Mouse (Mus musculus) left cerebral cortex, postnatal 25 days (tissue): ENCODE measurements around the gene Sel1l3. TPM values are rescaled to one million over a fixed set of nuclear protein-coding genes. Genes with fewer than 3 reads are reported as not detected.

ENCODE experiments used
- DNase-seq, 2 experiments: peaks; one replicate each; pipeline ENCODE4 v3.0.0; 2022; ENCODE audit warnings: low spot score in 2 of 2, mixed read lengths in 1 of 2
- intact Hi-C: fragments of 180-260 bp; cut with DNase I; formaldehyde crosslinking; loops from one replicate; pipeline ENCODE4 v1.15.1; 2025
- total RNA-seq, 2 experiments: library from RNA; stranded (reverse); gene quantifications; 2 replicates each; pipeline ENCODE4 v1.2.3; 2021

Gene Sel1l3
- total RNA-seq, 2 experiments from 2014 or later = 67.3 to 70.4 TPM

DNA sequence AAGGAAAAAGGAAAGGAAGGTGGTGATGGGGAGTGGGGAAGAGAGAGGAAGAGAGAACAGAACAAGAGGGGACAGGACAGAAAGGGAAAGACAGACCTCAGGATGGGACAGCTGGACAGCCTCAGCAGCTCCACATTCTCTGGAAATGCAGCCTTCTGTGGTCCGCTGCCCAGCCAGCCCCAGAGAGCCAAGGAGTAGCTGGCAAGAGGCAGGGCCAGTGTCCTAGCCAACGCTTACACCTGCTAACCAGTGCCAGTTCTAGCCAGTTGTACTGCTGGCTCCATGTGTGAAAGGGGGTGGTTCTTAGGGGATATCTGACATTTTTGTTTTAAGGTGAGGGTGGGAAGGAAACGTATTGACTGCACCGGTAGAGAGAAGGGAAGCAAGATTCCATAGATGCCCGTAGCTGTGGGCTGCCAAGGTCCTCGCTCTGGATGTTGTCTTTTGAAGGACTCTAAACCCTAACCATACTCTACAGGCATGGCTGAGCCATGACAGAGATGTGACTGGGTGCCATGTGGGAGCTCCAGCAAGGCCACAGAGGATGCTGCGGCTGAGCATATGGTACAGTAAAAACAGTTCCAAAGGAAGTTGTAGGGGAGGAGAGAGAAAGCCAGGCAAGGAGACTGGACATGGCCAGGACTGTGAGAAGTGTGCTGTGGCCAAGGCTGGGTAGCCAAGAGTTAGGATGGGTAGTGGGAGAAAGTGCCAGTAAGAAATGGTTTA, 64.6 kb downstream of the Sel1l3 start:
- no peak for DNase-seq
- intact Hi-C loops = loop anchor here (5.0 kb wide), 1 partner anchor 38 kb away; no protein-coding TSS in a partner anchor

DNA sequence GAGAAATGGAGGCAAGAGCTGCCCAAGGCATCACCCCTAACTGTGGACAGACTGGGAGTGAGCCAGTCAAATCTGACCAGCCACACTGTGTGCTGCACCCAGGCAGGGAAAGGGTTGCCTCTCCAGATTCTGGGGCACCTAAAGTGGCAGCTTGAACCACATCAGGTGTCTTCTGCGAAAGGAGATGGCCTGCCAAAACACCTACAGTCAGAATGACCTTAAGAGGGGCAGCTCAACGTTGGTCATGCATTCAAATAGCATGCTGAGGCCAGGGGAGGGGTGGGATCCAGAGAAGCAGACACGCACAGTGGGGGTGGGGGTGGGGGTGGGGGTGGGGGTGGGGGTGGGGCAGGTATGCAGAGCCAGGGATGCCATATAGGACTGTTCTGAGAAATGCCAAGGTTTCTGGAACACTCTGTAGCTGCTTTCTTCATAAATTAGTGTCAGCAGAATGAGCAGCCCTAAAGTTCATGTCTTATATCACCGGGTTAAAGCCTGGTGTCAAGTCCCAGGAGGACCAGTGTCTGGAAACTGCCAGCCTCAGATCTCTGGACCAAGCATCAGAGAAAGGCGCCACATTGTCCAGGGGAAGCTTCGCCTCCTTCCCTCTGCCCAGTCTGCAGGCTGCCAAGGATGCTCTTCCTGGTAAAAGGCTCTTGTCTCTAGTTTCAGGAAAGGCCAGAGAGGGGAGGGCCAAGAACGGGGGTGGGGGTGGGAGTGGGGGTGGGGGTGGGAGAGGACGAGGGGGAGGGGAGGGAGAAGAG, 65.4 kb downstream of the Sel1l3 start:
- no peak for DNase-seq
- intact Hi-C loops = loop anchor here (5.0 kb wide), 1 partner anchor 39 kb away; no protein-coding TSS in a partner anchor

DNA sequence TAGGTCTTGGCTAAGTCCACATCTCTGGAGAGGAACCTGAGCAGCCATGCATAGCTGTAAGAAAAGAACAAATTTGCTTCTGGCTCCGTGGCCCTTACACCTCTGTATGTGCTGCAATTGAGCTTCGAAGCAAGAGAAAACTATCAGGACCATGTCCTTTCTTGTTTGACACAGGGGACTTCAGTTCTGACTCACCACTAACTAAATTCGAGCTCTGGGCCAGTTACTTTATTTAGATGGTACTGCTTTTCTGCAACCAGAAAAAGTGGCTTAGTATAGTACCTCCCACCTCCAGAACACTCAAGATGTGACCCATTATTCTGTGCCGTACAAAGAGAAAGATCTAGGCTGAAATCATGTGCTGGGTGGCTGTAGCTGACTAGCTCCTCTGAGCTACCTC, 66.3 kb downstream of the Sel1l3 start:
- peak in 1 of 2 experiments; percentile 89 for DNase-seq
- intact Hi-C loops = loop anchor here (5.0 kb wide), 1 partner anchor 40 kb away; no protein-coding TSS in a partner anchor

GRCm38 (mm10) chr5:53146684-53147061, 67.1 kb downstream of the Sel1l3 start:
- intact Hi-C loops = loop anchor here (5.0 kb wide), 1 partner anchor 41 kb away; no protein-coding TSS in a partner anchor
- no peak for DNase-seq

GRCm38 (mm10) chr5:53146049-53146683, 67.6 kb downstream of the Sel1l3 start:
- intact Hi-C loops = loop anchor here (5.0 kb wide), 1 partner anchor 41 kb away; no protein-coding TSS in a partner anchor
- no peak for DNase-seq

DNA sequence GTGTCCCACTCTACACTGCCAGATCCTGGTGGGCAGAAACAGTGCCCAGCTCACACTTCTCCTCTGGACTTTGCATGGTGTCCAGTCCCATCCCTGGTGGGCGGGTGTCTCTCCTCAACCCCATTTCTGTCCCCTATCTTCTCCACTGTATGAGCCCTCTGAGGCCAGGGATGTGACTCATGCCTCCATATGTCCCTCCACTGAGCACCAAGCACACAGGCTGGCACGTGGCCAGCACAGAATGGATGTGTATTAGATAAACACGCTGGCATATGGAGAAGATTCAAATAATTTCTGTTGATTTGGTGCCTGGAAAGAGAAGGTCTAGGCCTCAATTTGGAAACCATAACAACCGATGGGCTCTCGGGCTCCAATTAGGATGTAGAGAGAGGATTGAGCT, 71.1 kb downstream of the Sel1l3 start:
- peak; percentile 67 for DNase-seq
- intact Hi-C loops = loop anchor here (2.0 kb wide), 1 partner anchor 24 kb away; no protein-coding TSS in a partner anchor

DNA sequence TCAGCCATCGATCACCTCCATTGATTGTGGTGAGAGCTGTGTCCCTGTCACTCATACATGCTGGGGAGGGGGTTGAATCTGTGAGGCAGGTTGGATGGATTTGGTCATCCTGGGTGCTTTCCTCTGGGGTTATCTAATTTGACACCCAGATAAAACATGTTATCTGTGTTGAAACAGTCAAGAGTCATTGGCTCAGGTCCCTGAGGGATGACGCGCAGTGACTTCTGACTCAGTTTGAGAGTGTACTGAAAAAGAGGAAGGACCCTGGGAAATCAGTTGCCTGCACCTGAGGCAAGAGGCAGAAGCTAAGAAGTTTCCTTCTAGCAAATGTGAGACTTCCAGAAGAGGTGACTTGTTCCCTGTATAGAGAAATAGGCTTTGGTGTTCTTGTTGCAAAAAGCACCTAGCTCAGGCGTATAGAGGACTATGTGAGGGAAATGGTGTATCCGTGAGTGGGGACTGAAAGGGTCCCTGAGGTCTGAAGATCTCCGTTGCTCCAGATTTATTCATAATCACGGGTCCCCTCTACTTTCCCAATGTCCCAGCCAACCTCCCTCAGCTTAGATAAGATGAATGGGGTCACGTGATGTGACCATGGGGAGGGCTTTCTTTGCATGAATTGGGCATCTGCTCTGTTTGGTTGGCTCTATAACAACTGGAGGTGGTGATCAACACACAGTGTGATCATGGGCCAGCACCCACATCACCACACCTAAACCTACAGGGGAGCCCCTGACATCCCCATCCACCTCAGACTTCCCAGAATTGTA, 73.4 kb downstream of the Sel1l3 start:
- DNase-seq = no peak
- intact Hi-C loops = no loop called here

DNA sequence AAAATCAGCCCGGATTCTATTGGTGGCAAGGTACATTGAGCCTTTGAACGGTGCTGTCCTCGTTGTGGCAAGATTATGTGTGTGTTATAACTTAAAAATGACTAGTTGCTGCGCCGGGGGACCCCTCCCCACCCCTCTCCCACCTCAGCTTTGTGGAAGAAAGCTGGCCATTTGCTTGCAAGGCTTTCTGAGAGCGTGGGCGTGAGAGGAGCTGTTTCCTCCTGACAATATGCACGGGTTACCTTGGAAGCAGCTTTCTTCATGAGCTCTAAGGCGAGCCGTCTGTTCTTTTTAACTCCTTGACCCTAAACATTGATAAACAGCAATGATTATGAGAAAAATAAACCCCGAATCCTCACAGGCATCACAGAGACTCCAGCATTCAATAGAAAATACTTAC, 74.2 kb downstream of the Sel1l3 start:
- DNase-seq = peak in 1 of 2 experiments; percentile 64

GRCm38 (mm10) chr5:53139140-53139539, 74.6 kb downstream of the Sel1l3 start:
- intact Hi-C loops = no loop called here
- DNase-seq = no peak

More for the DNA sequence above, 74.2 kb downstream of the Sel1l3 start:
- intact Hi-C loops = no loop called here

DNA sequence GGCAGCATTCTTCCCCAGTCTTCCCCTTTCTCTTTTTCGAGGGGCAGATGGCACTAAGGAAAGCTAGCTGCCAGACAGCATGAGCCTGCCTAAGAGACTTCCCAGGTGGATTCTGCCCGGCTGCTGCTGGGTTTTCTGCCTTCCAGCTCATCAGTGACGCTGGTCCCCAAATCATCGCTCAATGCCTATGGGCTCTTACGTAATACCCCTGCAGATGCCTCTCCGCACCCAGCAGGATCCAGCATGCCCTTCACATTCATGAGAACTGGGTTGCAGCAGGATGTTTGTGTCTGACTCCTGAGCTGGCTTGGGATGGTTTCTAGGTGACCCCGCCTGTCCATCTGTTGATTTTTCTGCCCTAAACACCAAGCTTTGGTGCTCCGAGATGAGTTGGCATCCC, 75.7 kb downstream of the Sel1l3 start:
- intact Hi-C loops = no loop called here
- peak in 1 of 2 experiments; percentile 73 for DNase-seq

- intact Hi-C loops = loop anchor here (2.0 kb wide), 1 partner anchor 19 kb away; no protein-coding TSS in a partner anchor
These were observed 77.7 kb downstream of the Sel1l3 start for GRCm38 (mm10) chr5:53135984-53136383.

DNA sequence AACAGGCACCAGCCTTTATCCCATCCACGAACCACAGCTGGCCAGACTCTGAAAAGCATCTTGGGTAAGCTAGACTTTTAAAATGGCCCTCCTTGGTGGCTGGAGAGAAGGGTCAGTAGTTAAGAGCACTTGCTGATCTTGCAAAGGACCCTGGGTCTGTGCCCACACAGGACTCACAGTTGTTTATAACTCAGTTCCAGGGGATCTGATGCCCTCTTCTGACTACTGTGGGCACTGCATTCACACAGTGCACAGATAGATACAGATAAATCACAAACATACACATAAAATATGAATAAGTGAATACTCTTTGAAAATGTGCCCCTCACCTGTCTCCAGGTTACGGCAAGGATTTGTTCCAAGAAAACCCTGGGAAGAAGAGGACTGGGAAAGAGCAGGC, 79.7 kb downstream of the Sel1l3 start:
- intact Hi-C loops = no loop called here
- no peak for DNase-seq

More at GRCm38 (mm10) chr5:53135984-53136383, 77.7 kb downstream of the Sel1l3 start:
- DNase-seq = no peak

DNA sequence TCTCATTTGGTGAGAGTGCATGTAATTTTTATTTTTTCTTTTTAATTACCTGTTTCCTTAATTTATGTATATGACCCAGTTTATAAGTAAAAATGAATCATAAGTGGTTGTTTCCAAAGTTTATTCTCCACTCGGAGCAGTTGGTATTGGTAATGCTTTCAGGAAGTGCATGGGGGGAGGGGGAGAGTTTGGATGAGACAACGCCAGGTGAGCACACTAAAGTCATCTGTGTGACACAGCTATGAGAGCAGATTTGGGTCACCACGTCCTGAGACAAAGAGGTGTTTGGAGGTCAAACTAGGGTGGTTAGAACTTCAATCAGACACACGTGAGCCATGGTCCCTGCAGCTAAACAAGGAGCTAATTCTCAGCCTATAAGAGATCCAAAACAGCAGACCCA, 89.0 kb downstream of the Sel1l3 start:
- intact Hi-C loops = loop anchor here (5.0 kb wide), 1 partner anchor 247 kb away; no protein-coding TSS in a partner anchor
- no peak for DNase-seq

- intact Hi-C loops = loop anchor here (5.0 kb wide), 1 partner anchor 246 kb away; no protein-coding TSS in a partner anchor
- peak in 1 of 2 experiments; percentile 67 for DNase-seq
These were observed 90.0 kb downstream of the Sel1l3 start for GRCm38 (mm10) chr5:53123525-53124286.

DNA sequence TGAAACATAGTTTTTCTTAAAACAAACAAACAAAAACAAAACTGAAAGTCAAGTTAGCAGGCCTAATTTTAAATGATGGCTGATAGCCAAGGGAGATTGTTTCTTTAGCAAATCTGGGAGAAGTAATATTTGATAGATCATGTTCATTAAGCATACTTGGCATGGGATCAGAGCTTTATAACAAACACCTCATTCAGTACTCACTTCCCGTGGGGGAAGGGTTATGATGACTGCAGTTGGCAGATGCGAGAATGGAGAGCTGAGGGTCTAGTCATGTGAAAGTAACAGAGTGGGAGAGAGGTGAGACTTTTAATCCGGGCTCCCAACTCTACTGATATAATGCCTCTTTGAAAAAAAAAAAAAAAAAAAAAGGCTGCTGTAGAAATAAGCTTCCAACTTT, 94.0 kb downstream of the Sel1l3 start:
- intact Hi-C loops = loop anchor here (5.0 kb wide), 1 partner anchor 242 kb away; no protein-coding TSS in a partner anchor
- DNase-seq = no peak

DNA sequence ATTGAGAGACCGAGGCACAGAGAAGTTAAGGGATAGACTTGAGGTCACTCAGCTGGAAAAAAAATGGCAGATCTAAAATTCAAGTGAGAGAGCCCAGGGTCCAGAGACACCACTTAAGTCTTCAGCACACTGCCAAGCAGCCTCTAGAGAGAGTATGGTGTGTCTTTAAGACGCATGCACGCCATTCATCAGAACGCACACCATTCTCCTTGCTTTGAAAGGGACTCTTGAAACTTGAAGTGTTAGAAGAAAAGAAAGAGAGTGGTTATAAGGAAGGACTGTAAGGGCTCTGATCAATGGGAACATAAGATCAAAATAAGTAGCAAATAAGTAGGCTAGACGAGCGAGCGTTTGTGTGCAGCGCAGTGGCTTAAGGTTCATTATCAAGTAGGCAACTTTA, 95.5 kb downstream of the Sel1l3 start:
- intact Hi-C loops = no loop called here

DNA sequence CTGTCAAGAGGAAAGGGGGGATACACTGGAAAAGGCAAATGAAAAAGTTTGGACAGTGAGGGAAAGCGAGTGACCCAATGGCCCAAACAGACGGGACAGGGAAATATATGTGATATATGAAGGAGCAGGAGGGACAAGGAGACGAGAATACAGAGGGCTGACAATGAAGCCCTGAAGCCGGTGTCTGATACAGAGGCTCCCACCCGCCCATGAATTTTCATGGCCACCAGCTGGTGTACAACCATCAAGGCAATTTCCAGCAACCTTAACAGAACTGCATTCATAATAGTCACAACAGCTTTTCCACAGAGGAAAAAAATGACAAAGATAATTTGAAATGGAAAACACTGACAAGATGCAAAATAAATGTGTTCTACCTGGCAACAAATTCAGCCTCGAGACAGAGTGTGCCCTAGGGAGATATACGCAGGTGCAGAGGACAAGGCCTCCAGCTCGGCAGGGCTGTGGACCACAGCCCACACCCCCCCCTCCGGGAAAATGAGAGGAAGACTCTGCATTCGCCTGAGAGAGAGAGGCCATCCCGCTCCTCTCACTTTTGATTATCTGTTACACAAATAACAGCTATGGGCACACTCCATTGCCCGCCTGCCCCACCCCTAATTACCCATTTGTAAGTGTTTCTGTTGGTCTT, 99.0 kb downstream of the Sel1l3 start:
- intact Hi-C loops = no loop called here
- DNase-seq = no peak

More for the DNA sequence above, 95.5 kb downstream of the Sel1l3 start:
- no peak for DNase-seq

DNA sequence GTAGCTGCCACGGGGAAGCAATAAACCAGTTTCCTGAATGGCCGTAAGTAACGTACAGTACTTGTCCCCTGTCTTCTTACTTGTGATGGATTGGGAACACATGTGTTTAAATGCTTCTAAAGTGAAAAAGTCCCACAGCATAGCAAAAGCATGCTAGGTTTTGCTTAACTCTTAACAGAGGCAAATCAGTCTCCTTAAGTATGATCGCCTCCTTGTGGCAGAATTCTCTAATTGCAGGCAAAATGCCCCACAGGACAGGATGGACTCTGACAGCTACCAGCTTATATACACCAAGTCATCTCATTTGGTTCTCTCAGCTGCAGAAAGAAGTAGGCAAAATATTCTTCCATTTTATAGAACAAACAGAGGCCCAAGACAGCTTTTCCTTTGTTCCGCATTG, 100.8 kb downstream of the Sel1l3 start:
- DNase-seq = no peak
- intact Hi-C loops = no loop called here
